Mouse (Mus musculus): ENCODE data around the gene Tmem200a. TPM values are rescaled to one million over a fixed set of nuclear protein-coding genes. Genes with fewer than 3 reads are reported as not detected.

The Tmem200a gene
- polyA plus RNA-seq, 1 experiment from 2014 or later: 1.9 TPM

GRCm38 (mm10) chr10:26005471-26005870 is 73.4 kb downstream of the Tmem200a start:
- 89% methylated on average over 6 of the region's 6 CpGs for WGBS
- no peak for ATAC-seq (ENCODE audit: low FRiP score, low TSS enrichment)
- Histone ChIP-seq H3K4me3 (ENCODE audit: low read length) (no peak overlapping the region), H3K27ac (ENCODE audit: low read depth, low read length) (no peak overlapping the region), H3K4me2 (replicated peaks; ENCODE audit: low read depth, low read length) (no peak overlapping the region), H3K4me1 (ENCODE audit: control insufficient read depth, insufficient read depth, low read length) (no peaks in the 10 kb centered on the region), H3K9ac (ENCODE audit: low read depth, low read length) (no peak overlapping the region), H3K9me3 (ENCODE audit: control insufficient read depth, low read length) (no peaks in the 10 kb centered on the region), H3K27me3 (ENCODE audit: control insufficient read depth, insufficient read depth, low read length) (no peaks in the 10 kb centered on the region), H3K36me3 (ENCODE audit: control insufficient read depth, insufficient read depth, low read length) (no peaks in the 10 kb centered on the region)

GRCm38 (mm10) chr10:26000893-26001292 is 78.0 kb downstream of the Tmem200a start:
- no peak overlapping the region for H3K4me3 ChIP-seq (ENCODE audit: low read length)
- no peaks in the 10 kb centered on the region for H3K9me3 ChIP-seq (ENCODE audit: control insufficient read depth, low read length)
- no peaks in the 10 kb centered on the region for H3K36me3 ChIP-seq (ENCODE audit: control insufficient read depth, insufficient read depth, low read length)
- no peak overlapping the region for H3K4me2 ChIP-seq (replicated peaks; ENCODE audit: low read depth, low read length)
- H3K4me1 ChIP-seq (ENCODE audit: control insufficient read depth, insufficient read depth, low read length): no peaks in the 10 kb centered on the region
- 90% methylated on average over 2 of the region's 2 CpGs for WGBS
- no peaks in the 10 kb centered on the region for H3K27me3 ChIP-seq (ENCODE audit: control insufficient read depth, insufficient read depth, low read length)
- H3K27ac ChIP-seq (ENCODE audit: low read depth, low read length): no peak overlapping the region
- no peak for ATAC-seq (ENCODE audit: low FRiP score, low TSS enrichment)
- H3K9ac ChIP-seq (ENCODE audit: low read depth, low read length): no peak overlapping the region

- no peak for ATAC-seq (ENCODE audit: low FRiP score, low TSS enrichment)
Measured at GRCm38 (mm10) chr10:25999291-25999930, 79.4 kb downstream of the Tmem200a start.

GRCm38 (mm10) chr10:25984056-25984455 is 94.8 kb downstream of the Tmem200a start:
- WGBS: 79% methylated on average over 2 of the region's 2 CpGs
- Histone ChIP-seq H3K4me2 (replicated peaks; ENCODE audit: low read depth, low read length) (no peak overlapping the region), H3K4me3 (ENCODE audit: low read length) (no peak overlapping the region), H3K9ac (ENCODE audit: low read depth, low read length) (no peak overlapping the region), H3K36me3 (ENCODE audit: control insufficient read depth, insufficient read depth, low read length) (no peaks in the 10 kb centered on the region), H3K27ac (ENCODE audit: low read depth, low read length) (no peak overlapping the region), H3K4me1 (ENCODE audit: control insufficient read depth, insufficient read depth, low read length) (no peaks in the 10 kb centered on the region), H3K27me3 (ENCODE audit: control insufficient read depth, insufficient read depth, low read length) (no peaks in the 10 kb centered on the region), H3K9me3 (ENCODE audit: control insufficient read depth, low read length) (no peaks in the 10 kb centered on the region)
- no peak for ATAC-seq (ENCODE audit: low FRiP score, low TSS enrichment)

More at GRCm38 (mm10) chr10:25999291-25999930, 79.4 kb downstream of the Tmem200a start:
- Histone ChIP-seq H3K9me3 (ENCODE audit: control insufficient read depth, low read length) (no peaks in the 10 kb centered on the region), H3K36me3 (ENCODE audit: control insufficient read depth, insufficient read depth, low read length) (no peaks in the 10 kb centered on the region), H3K4me2 (replicated peaks; ENCODE audit: low read depth, low read length) (no peak overlapping the region), H3K27ac (ENCODE audit: low read depth, low read length) (no peak overlapping the region), H3K4me1 (ENCODE audit: control insufficient read depth, insufficient read depth, low read length) (no peaks in the 10 kb centered on the region), H3K4me3 (ENCODE audit: low read length) (no peak overlapping the region), H3K9ac (ENCODE audit: low read depth, low read length) (no peak overlapping the region), H3K27me3 (ENCODE audit: control insufficient read depth, insufficient read depth, low read length) (no peaks in the 10 kb centered on the region)
- 75% methylated on average over 5 of the region's 5 CpGs for WGBS

GRCm38 (mm10) chr10:25982617-25983016 is 96.2 kb downstream of the Tmem200a start:
- no peaks in the 10 kb centered on the region for H3K27me3 ChIP-seq (ENCODE audit: control insufficient read depth, insufficient read depth, low read length)
- no peaks in the 10 kb centered on the region for H3K4me1 ChIP-seq (ENCODE audit: control insufficient read depth, insufficient read depth, low read length)
- WGBS: 71% methylated on average over 1 of the region's 1 CpGs
- no peaks in the 10 kb centered on the region for H3K36me3 ChIP-seq (ENCODE audit: control insufficient read depth, insufficient read depth, low read length)
- no peak overlapping the region for H3K4me3 ChIP-seq (ENCODE audit: low read length)
- no peak overlapping the region for H3K4me2 ChIP-seq (replicated peaks; ENCODE audit: low read depth, low read length)
- H3K9me3 ChIP-seq (ENCODE audit: control insufficient read depth, low read length): no peaks in the 10 kb centered on the region
- H3K9ac ChIP-seq (ENCODE audit: low read depth, low read length): no peak overlapping the region
- ATAC-seq (ENCODE audit: low FRiP score, low TSS enrichment): no peak
- H3K27ac ChIP-seq (ENCODE audit: low read depth, low read length): no peak overlapping the region

GRCm38 (mm10) chr10:25962863-25963262 is 116.0 kb downstream of the Tmem200a start:
- no peaks in the 10 kb centered on the region for H3K9me3 ChIP-seq (ENCODE audit: control insufficient read depth, low read length)
- no peak overlapping the region for H3K4me3 ChIP-seq (ENCODE audit: low read length)
- ATAC-seq (ENCODE audit: low FRiP score, low TSS enrichment): no peak
- no peaks in the 10 kb centered on the region for H3K36me3 ChIP-seq (ENCODE audit: control insufficient read depth, insufficient read depth, low read length)
- WGBS: 37% methylated on average over 4 of the region's 4 CpGs
- H3K4me1 ChIP-seq (ENCODE audit: control insufficient read depth, insufficient read depth, low read length): no peaks in the 10 kb centered on the region
- no peaks in the 10 kb centered on the region for H3K27me3 ChIP-seq (ENCODE audit: control insufficient read depth, insufficient read depth, low read length)
- H3K9ac ChIP-seq (ENCODE audit: low read depth, low read length): no peak overlapping the region
- no peak overlapping the region for H3K27ac ChIP-seq (ENCODE audit: low read depth, low read length)
- no peak overlapping the region for H3K4me2 ChIP-seq (replicated peaks; ENCODE audit: low read depth, low read length)

GRCm38 (mm10) chr10:25961066-25961465 is 117.8 kb downstream of the Tmem200a start:
- no peak for ATAC-seq (ENCODE audit: low FRiP score, low TSS enrichment)
- Histone ChIP-seq H3K27me3 (ENCODE audit: control insufficient read depth, insufficient read depth, low read length) (no peaks in the 10 kb centered on the region), H3K36me3 (ENCODE audit: control insufficient read depth, insufficient read depth, low read length) (no peaks in the 10 kb centered on the region), H3K4me2 (replicated peaks; ENCODE audit: low read depth, low read length) (no peak overlapping the region), H3K4me3 (ENCODE audit: low read length) (no peak overlapping the region), H3K9ac (ENCODE audit: low read depth, low read length) (no peak overlapping the region), H3K9me3 (ENCODE audit: control insufficient read depth, low read length) (no peaks in the 10 kb centered on the region), H3K4me1 (ENCODE audit: control insufficient read depth, insufficient read depth, low read length) (no peaks in the 10 kb centered on the region), H3K27ac (ENCODE audit: low read depth, low read length) (no peak overlapping the region)
- 82% methylated on average over 2 of the region's 2 CpGs for WGBS

- Histone ChIP-seq H3K27ac (ENCODE audit: low read depth, low read length) (no peak overlapping the region), H3K9ac (ENCODE audit: low read depth, low read length) (no peak overlapping the region), H3K4me3 (ENCODE audit: low read length) (no peak overlapping the region), H3K4me2 (replicated peaks; ENCODE audit: low read depth, low read length) (no peak overlapping the region), H3K9me3 (ENCODE audit: control insufficient read depth, low read length) (no peaks in the 10 kb centered on the region), H3K36me3 (ENCODE audit: control insufficient read depth, insufficient read depth, low read length) (no peaks in the 10 kb centered on the region), H3K4me1 (ENCODE audit: control insufficient read depth, insufficient read depth, low read length) (no peaks in the 10 kb centered on the region), H3K27me3 (ENCODE audit: control insufficient read depth, insufficient read depth, low read length) (no peaks in the 10 kb centered on the region)
- WGBS: 54% methylated on average over 3 of the region's 3 CpGs
- no peak for ATAC-seq (ENCODE audit: low FRiP score, low TSS enrichment)
Measured at GRCm38 (mm10) chr10:25958762-25959753, 119.8 kb downstream of the Tmem200a start.

- no peaks in the 10 kb centered on the region for H3K36me3 ChIP-seq (ENCODE audit: control insufficient read depth, insufficient read depth, low read length)
- no peaks in the 10 kb centered on the region for H3K9me3 ChIP-seq (ENCODE audit: control insufficient read depth, low read length)
- no peak overlapping the region for H3K27ac ChIP-seq (ENCODE audit: low read depth, low read length)
- H3K27me3 ChIP-seq (ENCODE audit: control insufficient read depth, insufficient read depth, low read length): no peaks in the 10 kb centered on the region
- no peak overlapping the region for H3K4me3 ChIP-seq (ENCODE audit: low read length)
- H3K4me1 ChIP-seq (ENCODE audit: control insufficient read depth, insufficient read depth, low read length): no peaks in the 10 kb centered on the region
- H3K9ac ChIP-seq (ENCODE audit: low read depth, low read length): no peak overlapping the region
- WGBS: 66% methylated on average over 3 of the region's 3 CpGs
- ATAC-seq (ENCODE audit: low FRiP score, low TSS enrichment): no peak
- H3K4me2 ChIP-seq (replicated peaks; ENCODE audit: low read depth, low read length): no peak overlapping the region
Measured at GRCm38 (mm10) chr10:25954641-25955228, 124.1 kb downstream of the Tmem200a start.
